Mouse (Mus musculus) adrenal gland, adult 18-20 months (tissue): Measurements from ENCODE around the gene Ache. TPM values are rescaled to one million over a fixed set of nuclear protein-coding genes. Genes with fewer than 3 reads are reported as not detected.
A peak's percentile ranks its signal among the peaks of the same experiment; 100 is the strongest.

Experiments
- DNase-seq, 2 experiments: peaks; one replicate each; pipeline ENCODE4 v3.0.0; 2021 to 2022; ENCODE audit warnings: low spot score in 2 of 2
- total RNA-seq, 2 experiments: library from RNA; stranded (reverse); gene quantifications; 1 replicate in 1 of 2; 2 replicates in 1 of 2; pipeline ENCODE4 v1.2.3; 2021

The Ache gene
- total RNA-seq, 2 experiments from 2014 or later = 10.0 to 12.9 TPM

GRCm38 (mm10) chr5:137294744-137295093, 7.4 kb downstream of the Ache start:
- no peak for DNase-seq

GRCm38 (mm10) chr5:137295296-137295695, 8.0 kb downstream of the Ache start:
- DNase-seq = peak in 1 of 2 experiments; percentile 20

GRCm38 (mm10) chr5:137295712-137296111, 8.4 kb downstream of the Ache start:
- no peak for DNase-seq

GRCm38 (mm10) chr5:137297126-137297525, 9.8 kb downstream of the Ache start:
- DNase-seq = no peak

- no peak for DNase-seq
Measured at GRCm38 (mm10) chr5:137299240-137299639, 11.9 kb downstream of the Ache start.

- peak in 1 of 2 experiments; percentile 38 for DNase-seq
Measured at GRCm38 (mm10) chr5:137301253-137301652, 13.9 kb downstream of the Ache start.

- no peak for DNase-seq
Measured at GRCm38 (mm10) chr5:137303609-137304008, 16.3 kb downstream of the Ache start.

GRCm38 (mm10) chr5:137304165-137304564, 16.8 kb downstream of the Ache start:
- no peak for DNase-seq

GRCm38 (mm10) chr5:137304816-137305215, 17.5 kb downstream of the Ache start:
- DNase-seq = no peak

GRCm38 (mm10) chr5:137305822-137306221, 18.5 kb downstream of the Ache start:
- DNase-seq = no peak

- no peak for DNase-seq
Measured at GRCm38 (mm10) chr5:137306439-137307005, 19.2 kb downstream of the Ache start.

GRCm38 (mm10) chr5:137307071-137307912, 20.0 kb downstream of the Ache start, which contains the start of gene Srrt:
Gene Srrt (minus strand): TSS chr5:137307674.
- peak; percentile 80 to 86 for DNase-seq

GRCm38 (mm10) chr5:137308356-137308755, 21.0 kb downstream of the Ache start:
- DNase-seq = no peak

- no peak for DNase-seq
Measured at GRCm38 (mm10) chr5:137313466-137314192, 26.3 kb downstream of the Ache start.

GRCm38 (mm10) chr5:137314193-137315083, 27.1 kb downstream of the Ache start, which contains the start of gene Trip6:
Gene Trip6 (minus strand): TSS chr5:137314404.
- peak; percentile 91 to 93 for DNase-seq

GRCm38 (mm10) chr5:137315084-137315903, 28.0 kb downstream of the Ache start:
- DNase-seq = no peak

GRCm38 (mm10) chr5:137317361-137317760, 30.0 kb downstream of the Ache start:
- no peak for DNase-seq

GRCm38 (mm10) chr5:137318570-137318969, 31.3 kb downstream of the Ache start:
- DNase-seq = no peak

- no peak for DNase-seq
Measured at GRCm38 (mm10) chr5:137320996-137321395, 33.7 kb downstream of the Ache start.

GRCm38 (mm10) chr5:137330910-137331309, 43.6 kb downstream of the Ache start:
- DNase-seq = no peak
